Mouse (Mus musculus) MEL (cell line): Measurements from ENCODE around the gene Tubb1. TPM values are rescaled to one million over a fixed set of nuclear protein-coding genes. Genes with fewer than 3 reads are reported as not detected.

Experiments
- DNase-seq: peaks from one replicate; pipeline ENCODE4 v3.0.0; 2011; ENCODE audit warnings: low read depth, low spot score
- H3K27ac ChIP-seq: 2 replicates; pipeline ENCODE4 v1.5.1; 2012; ENCODE audit warnings: low read depth, mild to moderate bottlenecking, control low read depth, low read length, moderate library complexity; ENCODE audit not compliant: control insufficient read depth
- H3K27me3 ChIP-seq, 2 experiments: fragments of 150-350 bp in 1 of 2; sonication (generic) in 1 of 2; 2 replicates each; pipeline ENCODE4 v1.6.1; 2012; ENCODE audit warnings: low read length in 2 of 2, mild to moderate bottlenecking in 2 of 2, improper control_type of control experiment in 1 of 2, moderate library complexity in 1 of 2; ENCODE audit not compliant: insufficient read depth in 2 of 2, control insufficient read depth in 1 of 2
- H3K36me3 ChIP-seq, 2 experiments: 2 replicates each; pipeline ENCODE4 v1.6.1; 2012 to 2014; ENCODE audit warnings: low read length in 2 of 2, improper control_type of control experiment in 1 of 2, inconsistent platforms in 1 of 2, mild to moderate bottlenecking in 1 of 2; ENCODE audit not compliant: insufficient read depth in 2 of 2, control insufficient read depth in 1 of 2
- H3K4me1 ChIP-seq, 2 experiments: fragments of 150-350 bp in 1 of 2; sonication (generic) in 1 of 2; 2 replicates each; pipeline ENCODE4 v1.6.1; 2012; ENCODE audit warnings: low read length in 2 of 2, improper control_type of control experiment in 1 of 2, mild to moderate bottlenecking in 1 of 2; ENCODE audit not compliant: insufficient read depth in 2 of 2, control insufficient read depth in 1 of 2
- H3K4me3 ChIP-seq, 2 experiments: fragments of 150-350 bp in 1 of 2; sonication (generic) in 1 of 2; 2 replicates each; pipeline ENCODE4 v1.5.1; 2012; ENCODE audit warnings: low read depth in 2 of 2, low read length in 2 of 2, mild to moderate bottlenecking in 2 of 2, moderate library complexity in 2 of 2, control low read depth in 1 of 2, improper control_type of control experiment in 1 of 2; ENCODE audit not compliant: control insufficient read depth in 1 of 2, insufficient read depth in 1 of 2
- H3K79me2 ChIP-seq: 2 replicates; pipeline ENCODE4 v1.6.1; 2012; ENCODE audit warnings: mild to moderate bottlenecking, low read length, moderate library complexity; ENCODE audit not compliant: control insufficient read depth, poor library complexity, insufficient read depth
- H3K9ac ChIP-seq: 2 replicates; pipeline ENCODE4 v1.6.1; 2012; ENCODE audit warnings: low read depth, mild to moderate bottlenecking, control low read depth, low read length, moderate library complexity; ENCODE audit not compliant: control insufficient read depth, poor library complexity, severe bottlenecking
- H3K9me3 ChIP-seq: fragments of 150-350 bp; sonication (generic); replicated peaks from 2 replicates; pipeline ENCODE4 v1.6.1; 2012; ENCODE audit warnings: mild to moderate bottlenecking, low read length, improper control_type of control experiment, moderate library complexity; ENCODE audit not compliant: insufficient read depth
- CHD1 ChIP-seq: IDR thresholded peaks from 2 replicates; pipeline ENCODE4 v1.6.1; 2012; ENCODE audit warnings: low read depth, mild to moderate bottlenecking, inconsistent platforms, low read length, improper control_type of control experiment
- E2F4 ChIP-seq: IDR thresholded peaks from 2 replicates; pipeline ENCODE4 v1.6.1; 2011; ENCODE audit warnings: low read depth, low read length, improper control_type of control experiment, borderline replicate concordance
- EP300 ChIP-seq, 2 experiments: IDR thresholded peaks; 2 replicates each; pipeline ENCODE4 v1.6.1; 2011; ENCODE audit warnings: improper control_type of control experiment in 2 of 2, low read length in 2 of 2, low read depth in 1 of 2, mild to moderate bottlenecking in 1 of 2
- ETS1 ChIP-seq: IDR thresholded peaks from 2 replicates; pipeline ENCODE4 v1.6.1; 2012; ENCODE audit warnings: low read depth, mild to moderate bottlenecking, inconsistent platforms, low read length, improper control_type of control experiment, moderate library complexity
- GATA1 ChIP-seq: IDR thresholded peaks from 2 replicates; pipeline ENCODE4 v1.6.1; 2011; ENCODE audit warnings: low read depth, low read length, improper control_type of control experiment
- JUND ChIP-seq: IDR thresholded peaks from 2 replicates; pipeline ENCODE4 v1.6.1; 2011; ENCODE audit warnings: low read depth, mild to moderate bottlenecking, improper control_type of control experiment, low read length
- KAT2A ChIP-seq: conservative IDR thresholded peaks from 2 replicates; pipeline ENCODE4 v1.6.1; 2012; ENCODE audit warnings: low read depth, low read length, improper control_type of control experiment, inconsistent platforms
- MAZ ChIP-seq: IDR thresholded peaks from 2 replicates; pipeline ENCODE4 v1.6.1; 2012; ENCODE audit warnings: low read depth, mild to moderate bottlenecking, inconsistent platforms, low read length, improper control_type of control experiment
- MYB ChIP-seq: IDR thresholded peaks from 2 replicates; pipeline ENCODE4 v1.6.1; 2011; ENCODE audit warnings: mild to moderate bottlenecking, low read depth, low read length, improper control_type of control experiment
- NELFE ChIP-seq: IDR thresholded peaks from 2 replicates; pipeline ENCODE4 v1.6.1; 2011; ENCODE audit warnings: low read depth, low read length, improper control_type of control experiment
- POLR2AphosphoS2 ChIP-seq: IDR thresholded peaks from 2 replicates; pipeline ENCODE4 v1.6.1; 2011; ENCODE audit warnings: low read length, improper control_type of control experiment
- POLR2AphosphoS5 ChIP-seq: IDR thresholded peaks from 2 replicates; pipeline ENCODE4 v1.6.1; 2012; ENCODE audit warnings: low read depth, borderline replicate concordance, mild to moderate bottlenecking, inconsistent platforms, low read length, moderate library complexity, mixed read lengths
- RAD21 ChIP-seq: IDR thresholded peaks from 2 replicates; pipeline ENCODE4 v1.6.1; 2011; ENCODE audit warnings: mild to moderate bottlenecking, low read depth, low read length, improper control_type of control experiment
- RCOR1 ChIP-seq: IDR thresholded peaks from 2 replicates; pipeline ENCODE4 v1.6.1; 2012; ENCODE audit warnings: low read depth, mild to moderate bottlenecking, inconsistent platforms, low read length, improper control_type of control experiment
- ZKSCAN1 ChIP-seq: IDR thresholded peaks from 2 replicates; pipeline ENCODE4 v1.6.1; 2012; ENCODE audit warnings: low read depth, mild to moderate bottlenecking, inconsistent platforms, low read length, improper control_type of control experiment, moderate library complexity
- ZNF384 ChIP-seq: IDR thresholded peaks from 2 replicates; pipeline ENCODE4 v1.6.1; 2012; ENCODE audit warnings: low read depth, mild to moderate bottlenecking, inconsistent platforms, low read length, improper control_type of control experiment
- polyA plus RNA-seq, 2 experiments: library from polyadenylated mRNA; stranded (reverse) in 1 of 2; unstranded in 1 of 2; fragments of >175 nt in 1 of 2; fragments of >200 nt in 1 of 2; gene quantifications; 2 replicates each; pipeline versions ENCODE4 v1.2.1 to v1.2.4; 2012; ENCODE audit warnings: low replicate concordance in 2 of 2, low read depth in 1 of 2; ENCODE audit not compliant: insufficient read length in 2 of 2, insufficient read depth in 1 of 2, missing spikeins in 1 of 2
- total RNA-seq: library from RNA; depleted of rRNA; stranded (reverse); fragments of 300-350 nt; gene quantifications from 2 replicates; pipeline ENCODE4 v1.2.3, GENCODE M21; 2012

The Tubb1 gene
- total and polyA plus RNA-seq, 3 experiments, result 2.6 to 3.1 TPM; not detected in 1

DNA sequence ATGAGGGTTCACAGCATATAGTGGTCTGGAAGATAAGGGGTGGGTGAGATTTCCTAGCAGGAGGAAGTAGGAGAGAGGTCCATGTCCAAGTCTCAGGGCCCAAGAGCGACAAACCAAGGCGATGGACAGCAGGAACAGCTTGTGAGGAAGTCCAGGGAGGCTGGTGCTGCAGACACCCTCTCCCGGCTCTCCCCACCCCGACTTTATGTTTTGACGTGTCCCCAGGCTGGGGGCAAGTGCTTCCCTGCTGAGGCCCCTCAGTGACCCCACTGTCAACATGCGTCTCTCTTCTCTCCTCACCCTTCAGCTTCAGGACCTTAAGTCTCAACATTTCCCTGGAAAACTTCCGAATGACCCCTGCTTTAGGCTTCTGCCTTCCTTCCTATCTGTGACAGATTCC lies 37.4 kb upstream of the Tubb1 start:
- no peak overlapping the region for H3K4me3 ChIP-seq
- no peaks in the 10 kb centered on the region for H3K9me3 ChIP-seq
- H3K4me1 ChIP-seq, result peaks cover 2 to 9% of the 10 kb centered on the region in 2 experiments; a peak in 3 of 4 replicates
- H3K27ac ChIP-seq, result no peak overlapping the region
- H3K9ac ChIP-seq, result no peak overlapping the region
- H3K27me3 ChIP-seq, result no peaks in the 10 kb centered on the region
- TF ChIP-seq JUND (no peak), E2F4 (no peak), NELFE (no peak), MAZ (no peak), RAD21 (no peak), KAT2A (no peak), GATA1 (no peak), EP300 (IDR thresholded peaks at IDR 0.05; ENCODE audit: low read depth in 1 of 2, low read length in 2 of 2) (no peak), ZKSCAN1 (no peak), CHD1 (no peak), MYB (no peak), RCOR1 (no peak), ETS1 (no peak)
- TF ChIP-seq, all 39 proteins: peak for 0
- no peak for DNase-seq
- Histone ChIP-seq H3K36me3 (peaks cover 0 to 5% of the 10 kb centered on the region in 2 experiments; a peak in 1 of 4 replicates), H3K79me2 (peaks cover 10% of the 10 kb centered on the region)

DNA sequence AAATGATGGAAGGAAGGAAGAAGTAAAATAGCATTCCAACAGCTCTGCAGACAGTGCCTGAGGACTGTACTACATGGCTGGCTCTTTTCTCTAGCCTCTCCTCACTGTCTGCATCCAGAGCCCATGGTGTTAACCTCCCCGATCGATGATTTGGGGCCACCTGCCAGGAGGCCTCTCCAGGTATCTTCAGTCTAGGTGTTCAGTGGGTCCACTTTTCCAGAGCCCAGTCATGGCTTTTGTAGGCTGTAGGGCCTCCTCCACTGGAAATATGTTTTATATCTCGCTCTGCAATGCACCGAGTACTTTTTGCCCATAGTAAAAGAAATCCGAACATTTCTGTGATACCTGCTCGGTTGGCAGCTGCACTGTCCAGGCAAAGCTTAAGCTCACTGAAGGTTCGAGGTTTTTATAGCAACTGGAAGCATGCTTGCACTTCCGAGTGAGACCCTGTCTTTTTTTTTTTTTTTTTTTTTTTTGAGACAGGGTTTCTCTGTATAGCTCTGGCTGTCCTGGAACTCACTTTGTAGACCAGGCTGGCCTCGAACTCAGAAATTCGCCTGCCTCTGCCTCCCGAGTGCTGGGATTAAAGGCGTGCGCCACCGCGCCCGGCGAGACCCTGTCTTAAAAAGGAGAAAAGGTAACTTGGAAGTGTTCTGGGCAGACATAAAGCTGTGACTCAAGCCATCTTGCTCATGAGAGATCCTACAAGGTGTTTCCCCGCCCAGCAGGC lies 35.3 kb upstream of the Tubb1 start:
- Histone ChIP-seq H3K9ac (peak overlapping the region; percentile 41), H3K79me2 (peaks cover 12% of the 10 kb centered on the region), H3K27me3 (no peaks in the 10 kb centered on the region), H3K4me3 (peak overlapping the region; percentile 28 to 29), H3K4me1 (peaks cover 2 to 5% of the 10 kb centered on the region in 2 experiments; a peak in 2 of 4 replicates), H3K27ac (no peak overlapping the region), H3K36me3 (peaks cover 0 to 2% of the 10 kb centered on the region in 2 experiments; a peak in 1 of 4 replicates), H3K9me3 (no peaks in the 10 kb centered on the region)
- no peak for DNase-seq
- peak; percentile 71 for TF ChIP-seq ZNF384
- TF ChIP-seq RCOR1, result no peak
- TF ChIP-seq MYB, result no peak
- no peak for TF ChIP-seq POLR2AphosphoS2
- no peak for TF ChIP-seq POLR2AphosphoS5
